Mouse (Mus musculus) NIH3T3 (cell line): ENCODE results near the gene Nudt8.

Experiments
- DNase-seq: peaks from one replicate; pipeline ENCODE4 v3.0.0-alpha.2; 2012; ENCODE audit warnings: low read depth

Gene Nudt8

DNA sequence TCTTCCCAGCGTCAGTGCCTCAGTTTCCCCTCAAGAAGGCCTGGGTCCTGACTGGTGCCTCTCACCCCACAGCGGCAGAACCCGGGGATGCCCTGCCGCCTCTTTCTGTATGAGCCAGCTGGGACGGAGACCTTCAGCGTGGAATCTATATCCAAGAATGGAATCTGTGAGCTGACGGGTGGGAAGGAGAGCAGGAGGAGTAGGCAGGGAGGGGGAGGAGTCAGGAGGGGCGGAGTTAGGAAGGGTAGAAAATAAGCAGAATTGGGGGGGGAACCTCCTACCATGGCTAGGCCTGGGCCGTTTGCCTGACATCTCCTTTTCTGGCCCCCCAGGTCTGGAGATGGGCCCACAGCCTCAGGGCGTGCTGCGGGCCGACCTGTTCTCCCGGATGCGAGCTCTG lies 12.3 kb upstream of the Nudt8 start:
- DNase-seq = no peak

DNA sequence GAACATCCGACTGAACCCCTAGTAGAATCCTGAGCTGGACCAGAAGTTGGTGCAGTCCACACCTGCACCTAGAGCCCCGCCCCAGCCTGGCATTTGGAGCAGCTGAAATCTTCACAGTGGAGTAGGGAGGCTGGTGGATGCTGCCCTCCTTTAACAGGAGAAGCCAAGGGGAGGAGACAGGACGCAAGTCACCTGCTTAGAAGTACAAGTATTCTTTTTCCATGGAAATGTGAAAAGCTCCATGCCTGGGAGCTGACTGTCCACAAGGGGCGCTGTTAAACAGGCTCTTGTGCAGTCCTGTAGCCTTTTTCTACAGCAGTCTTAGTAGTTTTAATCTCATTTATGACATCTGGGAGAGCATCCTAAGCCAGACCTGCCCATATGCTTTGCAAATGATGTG lies 11.6 kb upstream of the Nudt8 start:
- peak; percentile 38 for DNase-seq

DNA sequence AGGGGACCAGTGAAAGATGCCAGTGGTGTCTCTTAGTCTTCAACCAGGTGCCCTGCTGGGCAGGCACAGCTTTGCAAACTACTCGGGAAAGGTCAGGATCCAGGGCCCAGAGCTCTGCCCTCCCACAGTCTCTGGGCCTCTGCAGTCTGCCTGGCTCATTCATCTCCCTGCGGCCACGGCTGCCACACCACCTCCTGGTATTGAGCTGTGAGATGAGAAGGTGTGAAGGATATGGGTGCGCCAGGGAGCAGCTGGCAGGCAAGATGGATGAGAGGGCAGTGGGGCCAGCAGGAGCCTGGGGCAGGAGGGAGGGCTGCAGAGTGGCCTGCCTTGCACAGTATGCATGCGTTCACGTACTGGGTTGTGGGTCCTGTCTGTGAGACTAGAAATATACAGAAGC lies 9.6 kb upstream of the Nudt8 start:
- DNase-seq = no peak

DNA sequence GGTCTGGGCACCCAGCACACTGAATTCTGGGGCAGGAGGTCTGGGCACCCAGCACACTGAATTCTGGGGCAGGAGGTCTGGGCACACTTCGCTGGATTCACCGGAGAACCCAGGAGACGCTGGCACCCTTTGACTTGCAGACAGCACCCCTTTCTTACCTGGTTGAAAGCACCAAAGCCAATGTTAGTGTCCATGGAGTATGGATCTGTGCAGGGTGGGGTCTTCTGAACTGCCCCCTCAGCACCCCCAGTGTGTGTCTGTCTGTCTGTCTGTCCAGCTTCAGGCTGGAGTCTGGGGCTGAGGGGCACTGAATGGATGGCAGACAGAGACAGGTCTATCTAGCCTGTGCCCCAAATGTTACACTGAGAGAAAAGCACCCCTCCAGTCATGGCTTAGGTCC lies 8.8 kb upstream of the Nudt8 start:
- DNase-seq = no peak

- DNase-seq = no peak
Observed at GRCm38 (mm10) chr19:3991966-3992365, 8.4 kb upstream of the Nudt8 start.

GRCm38 (mm10) chr19:3992416-3992815 lies 8.0 kb upstream of the Nudt8 start, which contains the start of gene Tbx10:
Gene Tbx10 (plus strand): TSS chr19:3992752.
- no peak for DNase-seq

DNA sequence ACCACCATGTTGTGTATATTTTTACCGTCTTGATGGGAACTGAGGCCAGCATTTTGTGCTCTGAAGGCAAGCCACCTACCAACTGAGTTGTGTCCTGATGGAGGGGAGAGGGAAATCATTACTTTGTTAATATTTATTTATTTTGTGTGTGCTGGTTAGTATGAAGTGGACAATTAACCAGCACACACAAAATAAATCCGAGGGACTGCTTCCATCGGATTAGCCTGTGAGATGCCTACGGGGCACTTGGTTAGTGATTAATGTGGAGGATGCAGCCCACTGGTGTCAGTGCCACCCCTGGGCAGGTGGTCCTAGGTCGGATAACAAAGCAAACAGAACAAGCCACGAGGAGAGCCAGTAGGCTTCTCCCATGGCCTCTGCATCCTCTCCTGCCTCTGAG lies 5.4 kb upstream of the Nudt8 start:
- no peak for DNase-seq

DNA sequence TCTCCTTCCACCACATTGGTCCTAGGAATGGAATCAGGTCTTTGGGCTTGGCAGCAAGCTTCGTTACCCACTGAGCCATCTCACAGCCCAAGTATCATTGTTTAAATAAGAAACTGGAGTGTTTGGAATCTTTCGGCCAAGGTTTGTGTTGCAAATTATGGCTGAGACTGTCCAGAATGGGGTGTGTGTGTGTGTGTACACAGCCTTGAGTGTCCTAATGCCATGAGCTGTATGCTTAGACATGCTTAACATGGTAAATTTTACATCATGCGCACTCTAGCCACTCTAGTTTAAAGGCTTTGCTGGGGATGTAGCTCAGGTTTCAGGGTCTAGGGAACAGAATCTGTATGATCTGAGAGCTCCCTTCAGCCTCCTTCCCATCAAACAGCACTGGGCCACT lies 4.9 kb upstream of the Nudt8 start:
- DNase-seq = no peak

GRCm38 (mm10) chr19:3996106-3996505 lies 4.3 kb upstream of the Nudt8 start:
- DNase-seq = no peak

DNA sequence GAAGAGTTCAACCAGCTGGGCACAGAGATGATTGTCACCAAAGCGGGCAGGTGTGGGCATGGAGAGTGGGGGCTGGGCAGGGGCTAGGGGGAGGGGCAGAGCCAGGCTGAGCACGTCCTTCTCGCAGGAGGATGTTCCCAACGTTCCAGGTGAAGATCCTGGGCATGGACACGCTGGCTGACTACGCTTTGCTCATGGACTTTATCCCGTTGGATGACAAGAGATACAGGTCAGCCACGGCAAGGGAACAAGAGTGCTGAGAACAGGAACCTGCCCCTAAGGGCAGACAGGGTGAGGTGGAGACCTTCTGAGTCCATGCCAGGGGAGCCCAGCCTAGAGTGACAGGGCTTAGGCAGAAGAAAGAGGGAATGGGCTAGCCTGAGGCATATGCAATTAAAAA lies 3.6 kb upstream of the Nudt8 start:
- DNase-seq = no peak

- no peak for DNase-seq
Observed at GRCm38 (mm10) chr19:3997231-3997630, 3.1 kb upstream of the Nudt8 start.

DNA sequence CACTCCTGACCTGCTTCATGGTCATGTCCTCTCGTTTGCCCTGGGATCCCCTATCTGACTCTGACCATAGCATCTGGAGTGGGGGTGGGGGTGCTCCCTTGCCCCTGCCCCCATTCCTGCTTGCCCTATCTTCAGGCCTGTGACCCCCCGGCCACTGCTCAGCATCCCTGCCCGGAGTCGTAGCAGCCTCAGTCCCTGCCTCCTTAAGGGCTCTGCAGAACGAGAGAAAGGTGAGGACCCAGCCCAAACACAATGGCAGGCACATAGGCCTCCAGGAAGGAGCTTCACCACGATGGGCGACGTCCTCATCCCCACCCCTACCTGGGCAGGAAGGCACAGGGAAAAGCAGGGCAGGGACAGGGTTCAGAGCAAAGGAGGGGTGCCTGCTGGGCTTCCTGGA lies 2.0 kb upstream of the Nudt8 start:
- DNase-seq = no peak

GRCm38 (mm10) chr19:3999121-3999730 lies 1.2 kb upstream of the Nudt8 start:
- DNase-seq = peak; percentile 47

GRCm38 (mm10) chr19:4000949-4001525 lies 657 bp downstream of the Nudt8 start:
- peak; percentile 20 for DNase-seq

- DNase-seq = no peak
Observed at GRCm38 (mm10) chr19:4001752-4002151, 1.4 kb downstream of the Nudt8 start.

DNA sequence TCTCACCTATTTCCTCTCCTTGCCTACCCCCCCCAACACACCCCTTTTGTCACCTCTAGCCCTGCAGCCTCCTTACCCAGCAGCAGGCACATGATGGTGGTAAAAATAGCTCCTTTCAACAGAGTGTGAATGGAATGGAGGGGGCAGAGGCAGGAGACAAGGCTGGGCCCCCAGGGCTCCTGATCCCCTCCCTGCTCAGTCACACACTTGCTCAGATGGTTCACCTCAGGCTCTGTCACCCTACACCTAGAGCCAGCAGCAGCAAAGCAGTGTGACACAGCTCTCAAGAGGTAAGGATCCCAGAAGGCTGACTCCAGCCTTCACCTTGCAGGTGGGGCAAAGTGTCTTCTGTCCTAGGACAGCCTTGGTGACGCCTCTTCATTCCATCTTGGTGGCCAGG lies 2.7 kb downstream of the Nudt8 start, which contains the start of gene Doc2g:
Gene Doc2g, plus strand, starts transcription at position 202 of the 400 bp plus-strand sequence.
- no peak for DNase-seq

DNA sequence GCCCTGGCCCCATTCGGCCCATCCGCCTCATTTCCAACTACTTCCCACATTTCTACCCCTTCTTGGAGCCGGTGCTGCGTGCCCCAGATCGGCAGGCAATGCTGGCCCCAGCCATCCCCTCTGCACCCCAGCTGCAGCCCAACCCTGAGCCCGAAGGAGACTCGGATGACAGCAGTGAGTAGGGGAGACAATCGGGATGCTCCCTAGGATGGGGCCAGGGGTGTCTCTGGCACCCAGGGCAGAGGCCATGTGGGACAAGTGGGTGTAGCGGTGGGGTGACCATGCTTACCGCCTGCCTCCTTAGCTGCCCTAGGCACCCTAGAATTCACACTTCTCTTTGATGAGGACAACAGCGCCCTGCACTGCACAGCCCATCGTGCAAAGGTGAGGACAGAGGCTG lies 3.3 kb downstream of the Nudt8 start:
- no peak for DNase-seq

DNA sequence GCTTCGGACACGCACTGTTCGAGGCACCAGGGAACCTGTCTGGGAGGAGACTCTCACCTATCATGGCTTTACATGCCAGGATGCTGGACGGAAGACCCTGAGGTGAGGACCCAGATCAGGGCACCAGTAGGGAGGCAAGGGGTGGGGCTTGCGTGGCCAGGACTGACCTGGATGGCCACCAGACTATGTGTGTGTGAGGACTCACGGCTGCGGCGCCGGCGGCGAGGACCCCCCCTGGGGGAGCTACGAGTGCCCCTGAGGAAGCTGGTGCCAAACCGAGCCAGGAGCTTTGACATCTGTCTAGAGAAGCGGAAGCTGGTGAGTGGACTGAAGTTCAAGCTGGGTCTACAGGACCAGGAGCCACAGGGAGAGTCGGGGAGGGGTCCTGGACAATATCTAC lies 4.0 kb downstream of the Nudt8 start:
- DNase-seq = no peak

GRCm38 (mm10) chr19:4005091-4005490 lies 4.7 kb downstream of the Nudt8 start:
- no peak for DNase-seq

- no peak for DNase-seq
Observed at GRCm38 (mm10) chr19:4005971-4006370, 5.6 kb downstream of the Nudt8 start.

GRCm38 (mm10) chr19:4011086-4011485 lies 10.7 kb downstream of the Nudt8 start:
- no peak for DNase-seq

GRCm38 (mm10) chr19:4012432-4013022 lies 12.1 kb downstream of the Nudt8 start, which contains the start of gene Ndufv1:
Gene Ndufv1 (minus strand): TSS chr19:4012806.
- DNase-seq = peak; percentile 100

- DNase-seq = no peak
Observed at GRCm38 (mm10) chr19:4013066-4013465, 12.7 kb downstream of the Nudt8 start.

GRCm38 (mm10) chr19:4014802-4015201 lies 14.4 kb downstream of the Nudt8 start:
- DNase-seq = no peak
